Comparison of ENCODE assay signal across 36 mouse cellular contexts in the genomic region with DNA sequence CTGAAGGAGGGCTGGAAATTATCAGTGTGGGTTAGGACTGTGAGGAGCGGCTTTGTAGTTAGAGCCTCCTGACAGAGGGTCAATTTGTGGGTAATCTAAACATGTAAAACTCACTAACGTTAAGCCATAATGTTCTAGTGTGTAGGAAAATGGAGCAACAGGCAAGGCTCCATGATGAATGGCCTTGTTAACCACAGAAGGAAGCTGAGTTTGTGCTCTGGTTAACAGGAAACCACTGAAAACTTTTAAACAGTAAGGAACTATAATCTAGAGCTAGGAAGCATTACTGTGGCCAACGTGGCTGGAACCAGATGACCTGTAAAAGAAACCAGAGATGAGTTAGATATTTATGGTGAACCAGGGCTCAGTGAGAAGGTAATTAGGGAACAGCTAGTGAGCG. TPM values are rescaled to one million over a fixed set of nuclear protein-coding genes. Genes with fewer than 3 reads are reported as not detected.
"Had no signal": no experiment of that assay in that cellular context is flagged by ENCODE, and none has a peak within 500 bp of the region (broad histone marks: within the 10 kb centered on the region; RNA-seq: fewer than 3 reads in every experiment).

No protein-coding gene starts in this region.

- H3K9me3 ChIP-seq: heart, embryonic 10.5 days; heart, embryonic 12.5 days; hindbrain, embryonic 13.5 days; hindbrain, embryonic 15.5 days; kidney, embryonic 15.5 days; limb, embryonic 10.5 days; limb, embryonic 12.5 days; liver, embryonic 13.5 days had no signal

- H3K9ac ChIP-seq: heart, embryonic 12.5 days; hindbrain, embryonic 13.5 days; hindbrain, embryonic 15.5 days; kidney, embryonic 15.5 days; limb, embryonic 12.5 days; liver, embryonic 13.5 days had no signal

- ATAC-seq: hindbrain, postnatal 0 days; intestine, embryonic 16.5 days had no signal

- H3K36me3 ChIP-seq: heart, embryonic 10.5 days; heart, embryonic 12.5 days; hindbrain, embryonic 13.5 days; hindbrain, embryonic 15.5 days; kidney, embryonic 15.5 days; limb, embryonic 10.5 days; limb, embryonic 12.5 days; liver, embryonic 13.5 days had no signal

- H3K4me3 ChIP-seq: heart, embryonic 10.5 days; heart, embryonic 12.5 days; hindbrain, embryonic 13.5 days; hindbrain, embryonic 15.5 days; kidney, embryonic 15.5 days; left cerebral cortex, adult 2 months; limb, embryonic 10.5 days; limb, embryonic 12.5 days; liver, embryonic 13.5 days had no signal

- H3K27ac ChIP-seq: heart, embryonic 10.5 days; hindbrain, embryonic 13.5 days; hindbrain, embryonic 15.5 days; hindbrain, postnatal 0 days; kidney, embryonic 15.5 days; kidney, postnatal 0 days; left cerebral cortex, adult 2 months; limb, embryonic 10.5 days; limb, embryonic 12.5 days; liver, embryonic 13.5 days had no signal

- H3K4me1 ChIP-seq: heart, embryonic 10.5 days; heart, embryonic 12.5 days; hindbrain, embryonic 13.5 days; hindbrain, embryonic 15.5 days; kidney, embryonic 15.5 days; limb, embryonic 12.5 days; liver, embryonic 13.5 days had no signal

- H3K4me2 ChIP-seq: heart, embryonic 12.5 days; hindbrain, embryonic 13.5 days; hindbrain, embryonic 15.5 days; kidney, embryonic 15.5 days; limb, embryonic 12.5 days; liver, embryonic 11.5 days; liver, embryonic 13.5 days had no signal

- DNase-seq: gastrocnemius, postnatal 14 days; gastrocnemius, postnatal 36 days; heart, adult 18-20 months; heart, postnatal 10 days; heart, postnatal 4 days; kidney, adult 11 months; kidney, adult 2 months; kidney, adult 9 months; kidney, postnatal 14 days; kidney, postnatal 36 days; layer of hippocampus, adult 9-11 months; layer of hippocampus, postnatal 36 days; liver; liver, embryonic 13.5 days had no signal

RNA-seq across cellular contexts. Expression of gene Vax1, which starts 13.2 kb away (rescaled TPM):
- total RNA-seq: gastrocnemius, adult 18-20 months; gastrocnemius, adult 8-10 months; gastrocnemius, postnatal 14 days; gastrocnemius, postnatal 36 days; heart, adult 18-20 months; heart, adult 8-10 months; heart, postnatal 10 days; heart, postnatal 25 days; heart, postnatal 4 days; hindbrain, postnatal 0 days had no signal
- polyA plus RNA-seq: gonadal fat pad, adult 2 months; heart, embryonic 10.5 days; heart, embryonic 12.5 days; heart, embryonic 14.5 days; heart, embryonic 16.5 days; hindbrain, embryonic 11.5 days; hindbrain, embryonic 13.5 days; hindbrain, postnatal 0 days; intestine, embryonic 14.5 days; intestine, embryonic 16.5 days; kidney, adult 2 months; kidney, embryonic 15.5 days; kidney, postnatal 0 days; large intestine, adult 2 months; limb, embryonic 10.5 days; limb, embryonic 12.5 days; liver, embryonic 11.5 days; liver, embryonic 13.5 days had no signal
